ENCODE assay signal across 26 mouse cellular contexts in the genomic region with DNA sequence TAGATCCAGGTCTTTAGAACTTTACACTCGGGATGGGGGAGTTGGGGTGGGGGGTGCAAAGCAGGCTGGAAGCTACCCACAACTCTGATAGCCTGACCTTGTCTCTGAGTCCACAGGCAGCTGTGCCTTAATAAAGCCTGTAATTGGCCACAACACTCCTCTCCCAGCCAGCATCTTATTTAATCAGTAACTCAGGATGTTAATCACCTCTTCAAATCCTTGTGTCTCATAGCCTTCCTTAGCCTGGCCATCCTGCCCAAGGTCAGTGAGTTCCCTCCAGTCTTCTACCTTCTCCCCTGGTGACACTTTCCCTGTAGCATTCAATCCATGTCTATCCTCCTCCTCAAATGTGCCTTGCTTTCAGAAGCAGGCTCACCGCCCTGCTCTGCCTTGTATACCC. TPM values are rescaled to one million over a fixed set of nuclear protein-coding genes. Genes with fewer than 3 reads are reported as not detected.
DNase-seq lines count a peak whose midpoint lies in the region; ATAC-seq and TF ChIP-seq lines count a peak whose summit lies in the region.
"Had no signal": no experiment of that assay in that cellular context is flagged by ENCODE, and none has a peak within 500 bp of the region (broad histone marks: within the 10 kb centered on the region; RNA-seq: fewer than 3 reads in every experiment).

No protein-coding gene starts in this region.

- ATAC-seq in Patski: peak; percentile 73
- peak; percentile 70 for ATAC-seq in kidney, postnatal 0 days (replicated peaks; ENCODE audit: low FRiP score, low read depth)
- ATAC-seq in hindbrain, embryonic 12.5 days (ENCODE audit: low FRiP score): no peak
- ATAC-seq: activated CD4-positive, CD25-positive, alpha-beta regulatory T cell, adult 4 months; CD4-positive, CD25-positive, alpha-beta regulatory T cell, adult 4 months; forebrain, embryonic 14.5 days; forebrain, postnatal 0 days; hindbrain, postnatal 0 days had no signal

- 81% methylated on average over 2 of the region's 2 CpGs for WGBS in kidney, postnatal 0 days
- 93% methylated on average over 2 of the region's 2 CpGs for WGBS in hindbrain, embryonic 12.5 days

- H3K4me3 ChIP-seq in kidney, postnatal 0 days (replicated peaks; ENCODE audit: low read depth, low read length): no peak overlapping the region
- no peak overlapping the region for H3K4me3 ChIP-seq in hindbrain, embryonic 12.5 days
- H3K4me3 ChIP-seq: embryonic facial prominence, embryonic 12.5 days; embryonic facial prominence, embryonic 15.5 days; heart, embryonic 12.5 days; heart, embryonic 15.5 days; hindbrain, embryonic 10.5 days had no signal

- CTCF ChIA-PET in Patski (lab: Charles Lee): interaction anchor here (0.9 to 1.4 kb wide), 2 partner anchors 7 to 9 kb away, joined by 3 read pairs; no protein-coding TSS in a partner anchor

- in situ Hi-C loops in Patski (cut with MboI; ENCODE audit: low pct_unique_long_range_greater_than_20kb): loop anchor here (25.0 kb wide), 1 partner anchor 532 kb away; no protein-coding TSS in a partner anchor

- POLR2A ChIA-PET in Patski (lab: Charles Lee): no interaction called here

- H3K36me3 ChIP-seq in kidney, postnatal 0 days (ENCODE audit: insufficient read depth, low read length): no peaks in the 10 kb centered on the region
- no peaks in the 10 kb centered on the region for H3K36me3 ChIP-seq in hindbrain, embryonic 12.5 days
- H3K36me3 ChIP-seq: embryonic facial prominence, embryonic 12.5 days; embryonic facial prominence, embryonic 15.5 days; hindbrain, embryonic 10.5 days had no signal

- peaks cover 12% of the 10 kb centered on the region for H3K27me3 ChIP-seq in Patski
- no peaks in the 10 kb centered on the region for H3K27me3 ChIP-seq in kidney, postnatal 0 days (ENCODE audit: insufficient read depth, low read length)
- peaks cover 37% of the 10 kb centered on the region for H3K27me3 ChIP-seq in hindbrain, embryonic 12.5 days
- H3K27me3 ChIP-seq: heart, embryonic 12.5 days; heart, embryonic 15.5 days had no signal

- H3K9me3 ChIP-seq in kidney, postnatal 0 days (replicated peaks; ENCODE audit: low read length): no peaks in the 10 kb centered on the region
- H3K9me3 ChIP-seq in hindbrain, embryonic 12.5 days (replicated peaks): no peaks in the 10 kb centered on the region
- H3K9me3 ChIP-seq: embryonic facial prominence, embryonic 12.5 days; embryonic facial prominence, embryonic 15.5 days; heart, embryonic 12.5 days; heart, embryonic 15.5 days; hindbrain, embryonic 10.5 days had no signal

- H3K9ac ChIP-seq in kidney, postnatal 0 days (ENCODE audit: low read depth, low read length): no peak overlapping the region
- H3K9ac ChIP-seq in hindbrain, embryonic 12.5 days: no peak overlapping the region
- H3K9ac ChIP-seq: embryonic facial prominence, embryonic 12.5 days; embryonic facial prominence, embryonic 15.5 days; forebrain, postnatal 0 days; heart, embryonic 12.5 days; heart, embryonic 15.5 days; hindbrain, embryonic 14.5 days had no signal

- H3K4me2 ChIP-seq in kidney, postnatal 0 days (ENCODE audit: low read length): no peak overlapping the region
- H3K4me2 ChIP-seq in hindbrain, embryonic 12.5 days (replicated peaks): no peak overlapping the region
- H3K4me2 ChIP-seq: embryonic facial prominence, embryonic 12.5 days; embryonic facial prominence, embryonic 15.5 days; heart, embryonic 12.5 days; heart, embryonic 15.5 days; hindbrain, embryonic 14.5 days had no signal

- TF ChIP-seq CTCF in Patski (IDR thresholded peaks at IDR 0.05): no peak
- no peak for TF ChIP-seq CTCF in kidney, postnatal 0 days (IDR thresholded peaks at IDR 0.05; ENCODE audit: low read depth)

- DNase-seq in kidney, adult 8-10 months: peak; percentile 27 to 48
- DNase-seq in kidney, adult 18-20 months: no peak
- no peak for DNase-seq in Patski (ENCODE audit: low read depth, low spot score)
- no peak for DNase-seq in kidney, postnatal 0 days (ENCODE audit: low spot score)
- peak; percentile 27 to 44 for DNase-seq in kidney, postnatal 36 days
- DNase-seq: adrenal gland, adult 8-10 months; adrenal gland, postnatal 25 days; cerebellum, adult 18-20 months; cerebellum, adult 9-11 months; cerebellum, postnatal 25 days; forebrain, postnatal 0 days; gastrocnemius, postnatal 25 days; heart, adult 18-20 months; heart, postnatal 10 days; heart, postnatal 36 days had no signal

- no peaks in the 10 kb centered on the region for H3K4me1 ChIP-seq in kidney, postnatal 0 days (replicated peaks; ENCODE audit: insufficient read depth, low read length)
- H3K4me1 ChIP-seq in hindbrain, embryonic 12.5 days: no peaks in the 10 kb centered on the region
- H3K4me1 ChIP-seq: embryonic facial prominence, embryonic 12.5 days; embryonic facial prominence, embryonic 15.5 days; heart, embryonic 12.5 days; heart, embryonic 15.5 days; hindbrain, embryonic 10.5 days had no signal

- no peak overlapping the region for H3K27ac ChIP-seq in kidney, postnatal 0 days
- H3K27ac ChIP-seq in hindbrain, embryonic 12.5 days: no peak overlapping the region
- H3K27ac ChIP-seq: embryonic facial prominence, embryonic 12.5 days; embryonic facial prominence, embryonic 15.5 days; heart, embryonic 15.5 days; hindbrain, embryonic 10.5 days; hindbrain, embryonic 14.5 days; hindbrain, postnatal 0 days had no signal

RNA-seq across cellular contexts. Expression of a gene that starts 19.2 kb away (rescaled TPM):
- polyA plus RNA-seq in Patski (2021): 1.8 TPM
- 0.82 and 0.95 TPM in 2 replicates for polyA plus RNA-seq in kidney, postnatal 0 days (2015; fragmentation: Nextera tagmentation; extraction: Ambion mirVana)
- polyA plus RNA-seq in hindbrain, embryonic 12.5 days (2016; fragmentation: Nextera tagmentation; extraction: Ambion mirVana): 0.25 and 0.48 TPM in 2 replicates

Comparison
In these comparisons a context has a peak if more than half of its experiments do, and no peak if none do; other contexts are left out.
1. DNase-seq: peak in kidney, adult 8-10 months (2 of 2) and kidney, postnatal 36 days (2 of 2); none in kidney, adult 18-20 months (single experiment), Patski (single experiment) and kidney, postnatal 0 days (single experiment).